Mouse (Mus musculus): ENCODE measurements around the gene Ginm1. TPM values are rescaled to one million over a fixed set of nuclear protein-coding genes. Genes with fewer than 3 reads are reported as not detected.
A peak's percentile ranks its signal among the peaks of the same experiment; 100 is the strongest.

Gene Ginm1
- polyA plus RNA-seq, 1 experiment from 2014 or later, result 49.3 TPM

GRCm38 (mm10) chr10:7737914-7738313 is 54.7 kb downstream of the Ginm1 start:
- Histone ChIP-seq H3K4me1 (replicated peaks) (0 out of 2 replicates have a peak, but pooled peaks cover 2% of the 10 kb centered on the region), H3K4me3 (no peak overlapping the region), H3K36me3 (peaks cover 17% of the 10 kb centered on the region), H3K27me3 (no peaks in the 10 kb centered on the region), H3K9ac (no peak overlapping the region), H3K4me2 (no peak overlapping the region), H3K9me3 (no peaks in the 10 kb centered on the region), H3K27ac (no peak overlapping the region)
- WGBS, result 86% methylated on average over 3 of the region's 3 CpGs
- ATAC-seq (ENCODE audit: low FRiP score), result no peak

GRCm38 (mm10) chr10:7737122-7737521 is 55.5 kb downstream of the Ginm1 start:
- Histone ChIP-seq H3K36me3 (peaks cover 13% of the 10 kb centered on the region), H3K27ac (no peak overlapping the region), H3K4me2 (no peak overlapping the region), H3K9ac (no peak overlapping the region), H3K4me3 (no peak overlapping the region), H3K9me3 (no peaks in the 10 kb centered on the region), H3K27me3 (no peaks in the 10 kb centered on the region), H3K4me1 (replicated peaks) (0 out of 2 replicates have a peak, but pooled peaks cover 2% of the 10 kb centered on the region)
- no peak for ATAC-seq (ENCODE audit: low FRiP score)

GRCm38 (mm10) chr10:7731582-7731981 is 61.0 kb downstream of the Ginm1 start:
- H3K36me3 ChIP-seq, result no peaks in the 10 kb centered on the region
- no peaks in the 10 kb centered on the region for H3K27me3 ChIP-seq
- peaks cover 32% of the 10 kb centered on the region for H3K4me1 ChIP-seq (replicated peaks)
- no peak for ATAC-seq (ENCODE audit: low FRiP score)
- no peak overlapping the region for H3K27ac ChIP-seq
- H3K4me2 ChIP-seq, result no peak overlapping the region
- H3K9ac ChIP-seq, result no peak overlapping the region
- no peaks in the 10 kb centered on the region for H3K9me3 ChIP-seq
- H3K4me3 ChIP-seq, result no peak overlapping the region

- peak overlapping the region; percentile 66 for H3K4me2 ChIP-seq
- no peak overlapping the region for H3K27ac ChIP-seq
- H3K27me3 ChIP-seq, result no peaks in the 10 kb centered on the region
- H3K9ac ChIP-seq, result peak overlapping the region; percentile 61
- H3K9me3 ChIP-seq, result no peaks in the 10 kb centered on the region
- ATAC-seq (ENCODE audit: low FRiP score), result no peak
- peak overlapping the region; percentile 62 for H3K4me3 ChIP-seq
- H3K4me1 ChIP-seq (replicated peaks), result peaks cover 36% of the 10 kb centered on the region
- WGBS, result 30% methylated on average over 3 of the region's 3 CpGs
- H3K36me3 ChIP-seq, result no peaks in the 10 kb centered on the region
These were observed 65.6 kb downstream of the Ginm1 start for GRCm38 (mm10) chr10:7727011-7727410.

GRCm38 (mm10) chr10:7726501-7726812 is 66.2 kb downstream of the Ginm1 start:
- Histone ChIP-seq H3K4me3 (peak overlapping the region; percentile 62), H3K27ac (peak overlapping the region; percentile 83), H3K36me3 (no peaks in the 10 kb centered on the region), H3K4me1 (replicated peaks) (peaks cover 32% of the 10 kb centered on the region), H3K4me2 (peak overlapping the region; percentile 66), H3K9me3 (no peaks in the 10 kb centered on the region), H3K27me3 (no peaks in the 10 kb centered on the region), H3K9ac (peak overlapping the region; percentile 83)
- ATAC-seq (ENCODE audit: low FRiP score), result no peak
- WGBS, result under 1% methylated on average over 8 of the region's 8 CpGs

- peak within 1 kb of the TSS; percentile 62 for H3K4me3 ChIP-seq
- under 1% methylated on average over 49 of the region's 49 CpGs for WGBS
- H3K4me1 ChIP-seq (replicated peaks), result peaks cover 29% of the 10 kb centered on the region
- H3K36me3 ChIP-seq, result no peaks in the 10 kb centered on the region
- H3K27me3 ChIP-seq, result no peaks in the 10 kb centered on the region
- H3K9ac ChIP-seq, result peak within 1 kb of the TSS; percentile 83
- peak within 1 kb of the TSS; percentile 66 for H3K4me2 ChIP-seq
- H3K9me3 ChIP-seq, result no peaks in the 10 kb centered on the region
- ATAC-seq (ENCODE audit: low FRiP score), result peak; percentile 99
- H3K27ac ChIP-seq, result peak within 1 kb of the TSS; percentile 83
These were observed 66.7 kb downstream of the Ginm1 start, which contains the start of gene Katna1 for GRCm38 (mm10) chr10:7725751-7726500. Gene Katna1, plus strand, starts transcription at chr10:7726000.

Small RNAs within 50 kb of the gene (microRNA-seq; reads per million reads assigned to microRNA genes)
- gene Mir5104, result 1.6 reads per million

Other genes with a start within 250 kb of the Ginm1 start
- 23.4 and 23.6 TPM in 2 replicates for gene Lrp11, start 203.0 kb downstream of the Ginm1 start, polyA plus RNA-seq (2015; fragmentation: Nextera tagmentation; extraction: Ambion mirVana)
- 35.8 and 38.2 TPM in 2 replicates for gene Nup43, start 125.3 kb downstream of the Ginm1 start, polyA plus RNA-seq (2015; fragmentation: Nextera tagmentation; extraction: Ambion mirVana)
- 166 and 171 TPM in 2 replicates for gene Pcmt1, start 111.7 kb downstream of the Ginm1 start, polyA plus RNA-seq (2015; fragmentation: Nextera tagmentation; extraction: Ambion mirVana)
- gene Lats1, start 111.6 kb downstream of the Ginm1 start, polyA plus RNA-seq (2015; fragmentation: Nextera tagmentation; extraction: Ambion mirVana), result 10.4 and 10.8 TPM in 2 replicates
- 35.9 and 36.6 TPM in 2 replicates for gene Katna1, start 66.8 kb downstream of the Ginm1 start, polyA plus RNA-seq (2015; fragmentation: Nextera tagmentation; extraction: Ambion mirVana)
- 49.1 and 49.7 TPM in 2 replicates for gene Ppil4, start 67 bp upstream of the Ginm1 start, polyA plus RNA-seq (2015; fragmentation: Nextera tagmentation; extraction: Ambion mirVana)
- 0.18 TPM in 2 replicates for gene Zc3h12d, start 39.6 kb upstream of the Ginm1 start, polyA plus RNA-seq (2015; fragmentation: Nextera tagmentation; extraction: Ambion mirVana)
- gene Tab2, start 163.4 kb upstream of the Ginm1 start, polyA plus RNA-seq (2015; fragmentation: Nextera tagmentation; extraction: Ambion mirVana), result 14.6 and 15.6 TPM in 2 replicates

Measured in hindbrain, embryonic 13.5 days (tissue).